15 mouse cellular contexts compared by ENCODE assay signal in the genomic region with DNA sequence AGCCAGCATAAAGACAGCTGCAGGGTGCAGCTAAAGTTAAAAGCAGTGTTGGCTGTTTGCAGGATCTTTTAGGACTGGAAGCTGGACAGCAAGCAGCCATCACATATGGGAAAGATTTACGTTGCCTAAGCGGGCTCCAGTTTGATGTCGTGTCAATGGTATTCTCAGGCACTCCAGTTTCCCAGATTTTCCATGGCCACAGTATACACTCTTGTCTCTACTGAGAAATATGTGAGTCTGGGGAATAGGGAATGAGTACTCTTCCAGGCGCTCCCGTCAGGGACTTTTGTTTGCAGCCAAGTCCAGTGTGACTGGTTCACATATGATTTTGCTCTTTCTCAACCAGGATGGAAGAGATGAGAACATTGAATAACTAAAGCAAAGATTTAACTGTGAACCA.
DNase-seq lines count a peak whose midpoint lies in the region; ATAC-seq lines count a peak whose summit lies in the region.
"Had no signal": no experiment of that assay in that cellular context is flagged by ENCODE, and none has a peak within 500 bp of the region (broad histone marks: within the 10 kb centered on the region; RNA-seq: fewer than 3 reads in every experiment).

No protein-coding gene starts in this region.

- H3K27ac ChIP-seq in embryonic facial prominence, embryonic 11.5 days (replicated peaks; ENCODE audit: low read depth, low read length): no peak overlapping the region
- no peak overlapping the region for H3K27ac ChIP-seq in embryonic facial prominence, embryonic 10.5 days (replicated peaks)
- peak overlapping the region; percentile 48 for H3K27ac ChIP-seq in embryonic facial prominence, embryonic 14.5 days (replicated peaks; ENCODE audit: low read depth, low read length)
- peak overlapping the region; percentile 80 for H3K27ac ChIP-seq in limb, embryonic 15.5 days
- no peak overlapping the region for H3K27ac ChIP-seq in hindbrain, embryonic 14.5 days
- H3K27ac ChIP-seq: forebrain, embryonic 15.5 days; left cerebral cortex, adult 2 months; midbrain, embryonic 13.5 days had no signal

- H3K4me3 ChIP-seq in embryonic facial prominence, embryonic 11.5 days (ENCODE audit: low read depth, low read length): no peak overlapping the region
- H3K4me3 ChIP-seq in embryonic facial prominence, embryonic 10.5 days: no peak overlapping the region
- no peak overlapping the region for H3K4me3 ChIP-seq in embryonic facial prominence, embryonic 14.5 days (ENCODE audit: low read depth, low read length)
- no peak overlapping the region for H3K4me3 ChIP-seq in limb, embryonic 15.5 days
- no peak overlapping the region for H3K4me3 ChIP-seq in hindbrain, embryonic 14.5 days (replicated peaks; ENCODE audit: low read length)
- H3K4me3 ChIP-seq: forebrain, embryonic 15.5 days; left cerebral cortex, adult 2 months; midbrain, embryonic 13.5 days had no signal

- H3K4me1 ChIP-seq in embryonic facial prominence, embryonic 11.5 days (ENCODE audit: control insufficient read depth, insufficient read depth, low read length): no peaks in the 10 kb centered on the region
- H3K4me1 ChIP-seq in embryonic facial prominence, embryonic 10.5 days: no peaks in the 10 kb centered on the region
- peaks cover 4% of the 10 kb centered on the region; the same call in 1 of the 2 replicates for H3K4me1 ChIP-seq in embryonic facial prominence, embryonic 14.5 days (ENCODE audit: control insufficient read depth, insufficient read depth, low read length)
- H3K4me1 ChIP-seq in limb, embryonic 15.5 days: peaks cover 13% of the 10 kb centered on the region
- no peaks in the 10 kb centered on the region for H3K4me1 ChIP-seq in hindbrain, embryonic 14.5 days (replicated peaks; ENCODE audit: control insufficient read depth, insufficient read depth, low read length)
- H3K4me1 ChIP-seq: forebrain, embryonic 15.5 days; midbrain, embryonic 13.5 days had no signal

- no peaks in the 10 kb centered on the region for H3K27me3 ChIP-seq in embryonic facial prominence, embryonic 11.5 days (ENCODE audit: control insufficient read depth, insufficient read depth, low read length)
- H3K27me3 ChIP-seq in embryonic facial prominence, embryonic 10.5 days (replicated peaks; ENCODE audit: low read depth, poor library complexity, severe bottlenecking): no peaks in the 10 kb centered on the region
- H3K27me3 ChIP-seq in embryonic facial prominence, embryonic 14.5 days (replicated peaks; ENCODE audit: control insufficient read depth, insufficient read depth, low read length): no peaks in the 10 kb centered on the region
- no peaks in the 10 kb centered on the region for H3K27me3 ChIP-seq in limb, embryonic 15.5 days
- no peaks in the 10 kb centered on the region for H3K27me3 ChIP-seq in hindbrain, embryonic 14.5 days (ENCODE audit: control insufficient read depth, insufficient read depth, low read length)
- H3K27me3 ChIP-seq: forebrain, embryonic 15.5 days; midbrain, embryonic 13.5 days had no signal

- H3K36me3 ChIP-seq in embryonic facial prominence, embryonic 11.5 days (replicated peaks; ENCODE audit: control insufficient read depth, insufficient read depth, low read depth, low read length): no peaks in the 10 kb centered on the region
- no peaks in the 10 kb centered on the region for H3K36me3 ChIP-seq in embryonic facial prominence, embryonic 10.5 days (replicated peaks)
- no peaks in the 10 kb centered on the region for H3K36me3 ChIP-seq in embryonic facial prominence, embryonic 14.5 days (ENCODE audit: control insufficient read depth, insufficient read depth, low read length)
- no peaks in the 10 kb centered on the region for H3K36me3 ChIP-seq in limb, embryonic 15.5 days
- no peaks in the 10 kb centered on the region for H3K36me3 ChIP-seq in hindbrain, embryonic 14.5 days (replicated peaks; ENCODE audit: control insufficient read depth, insufficient read depth)
- H3K36me3 ChIP-seq: forebrain, embryonic 15.5 days; midbrain, embryonic 13.5 days had no signal

- 50% methylated on average over 5 of the region's 5 CpGs for WGBS in embryonic facial prominence, embryonic 11.5 days
- WGBS in embryonic facial prominence, embryonic 10.5 days: 63% methylated on average over 5 of the region's 5 CpGs
- 35% methylated on average over 5 of the region's 5 CpGs for WGBS in embryonic facial prominence, embryonic 14.5 days
- 26% methylated on average over 5 of the region's 5 CpGs for WGBS in limb, embryonic 15.5 days
- 90% methylated on average over 5 of the region's 5 CpGs for WGBS in hindbrain, embryonic 14.5 days

- H3K9ac ChIP-seq in embryonic facial prominence, embryonic 11.5 days (replicated peaks; ENCODE audit: low read length): no peak overlapping the region
- H3K9ac ChIP-seq in embryonic facial prominence, embryonic 14.5 days (ENCODE audit: low read depth, low read length): no peak overlapping the region
- H3K9ac ChIP-seq in limb, embryonic 15.5 days: no peak overlapping the region
- H3K9ac ChIP-seq in hindbrain, embryonic 14.5 days: no peak overlapping the region
- H3K9ac ChIP-seq: forebrain, embryonic 15.5 days; midbrain, embryonic 13.5 days had no signal

- ATAC-seq in embryonic facial prominence, embryonic 11.5 days (replicated peaks; ENCODE audit: insufficient number of reproducible peaks, low FRiP score, low TSS enrichment, low read depth): no peak
- ATAC-seq in embryonic facial prominence, embryonic 14.5 days (ENCODE audit: low read depth): peak; percentile 79
- ATAC-seq in limb, embryonic 15.5 days (ENCODE audit: insufficient number of reproducible peaks, low FRiP score, low TSS enrichment, low read depth): peak; percentile 94
- ATAC-seq in hindbrain, embryonic 14.5 days (ENCODE audit: low FRiP score): no peak
- ATAC-seq: activated CD4-positive, CD25-positive, alpha-beta regulatory T cell, adult 4 months; forebrain, embryonic 15.5 days; inflammation-experienced regulatory T-cells, adult 6 months; midbrain, embryonic 13.5 days had no signal

- H3K4me2 ChIP-seq in embryonic facial prominence, embryonic 11.5 days (ENCODE audit: low read depth, low read length): no peak overlapping the region
- 0 out of 2 replicates have a peak overlapping the region, but pooled peaks have one; percentile 13 for H3K4me2 ChIP-seq in embryonic facial prominence, embryonic 14.5 days (ENCODE audit: low read depth, low read length)
- 0 out of 2 replicates have a peak overlapping the region, but pooled peaks have one; percentile 5 for H3K4me2 ChIP-seq in limb, embryonic 15.5 days
- no peak overlapping the region for H3K4me2 ChIP-seq in hindbrain, embryonic 14.5 days (replicated peaks)
- H3K4me2 ChIP-seq: forebrain, embryonic 15.5 days; midbrain, embryonic 13.5 days had no signal

- peak; percentile 67 for DNase-seq in embryonic facial prominence, embryonic 11.5 days (ENCODE audit: low spot score)
- no peak for DNase-seq in embryonic facial prominence, embryonic 10.5 days (ENCODE audit: low spot score)
- DNase-seq in kidney, postnatal 10 days: peak; percentile 31
- DNase-seq in kidney, adult 18-20 months: no peak
- peak; percentile 87 for DNase-seq in embryonic facial prominence, embryonic 14.5 days (ENCODE audit: low spot score)
- no peak for DNase-seq in frontal cortex, postnatal 36 days (ENCODE audit: low spot score in 2 of 2)
- DNase-seq in hindbrain, embryonic 14.5 days (ENCODE audit: low spot score): no peak
- DNase-seq: cerebellum, adult 9-10 months; right cerebral cortex, postnatal 14 days had no signal

- no peaks in the 10 kb centered on the region for H3K9me3 ChIP-seq in embryonic facial prominence, embryonic 11.5 days (replicated peaks; ENCODE audit: control insufficient read depth, low read length)
- H3K9me3 ChIP-seq in embryonic facial prominence, embryonic 10.5 days: no peaks in the 10 kb centered on the region
- H3K9me3 ChIP-seq in embryonic facial prominence, embryonic 14.5 days (ENCODE audit: control insufficient read depth, low read length): no peaks in the 10 kb centered on the region
- no peaks in the 10 kb centered on the region for H3K9me3 ChIP-seq in limb, embryonic 15.5 days
- H3K9me3 ChIP-seq in hindbrain, embryonic 14.5 days (ENCODE audit: control insufficient read depth, low read length): no peaks in the 10 kb centered on the region
- H3K9me3 ChIP-seq: forebrain, embryonic 15.5 days; midbrain, embryonic 13.5 days had no signal

Comparison
In these comparisons a context has a peak if more than half of its experiments do, and no peak if none do; other contexts are left out.
1. ATAC-seq: peak in embryonic facial prominence, embryonic 14.5 days (single experiment) and limb, embryonic 15.5 days (single experiment); none in embryonic facial prominence, embryonic 11.5 days (single experiment) and hindbrain, embryonic 14.5 days (single experiment).
2. DNase-seq: peak in embryonic facial prominence, embryonic 11.5 days (single experiment), kidney, postnatal 10 days (single experiment) and embryonic facial prominence, embryonic 14.5 days (single experiment); none in embryonic facial prominence, embryonic 10.5 days (single experiment), kidney, adult 18-20 months (single experiment), frontal cortex, postnatal 36 days (0 of 2) and hindbrain, embryonic 14.5 days (single experiment).
3. H3K27ac ChIP-seq: peak in embryonic facial prominence, embryonic 14.5 days (single experiment) and limb, embryonic 15.5 days (single experiment); none in embryonic facial prominence, embryonic 11.5 days (single experiment), embryonic facial prominence, embryonic 10.5 days (single experiment) and hindbrain, embryonic 14.5 days (single experiment).
4. H3K4me2 ChIP-seq: peak in embryonic facial prominence, embryonic 14.5 days (single experiment) and limb, embryonic 15.5 days (single experiment); none in embryonic facial prominence, embryonic 11.5 days (single experiment) and hindbrain, embryonic 14.5 days (single experiment).